Mouse (Mus musculus) gastrocnemius, postnatal 10 days (tissue): Measurements from ENCODE around the gene Endou. TPM values are rescaled to one million over a fixed set of nuclear protein-coding genes. Genes with fewer than 3 reads are reported as not detected.

Experiments
- DNase-seq: peaks from one replicate; pipeline ENCODE4 v3.0.0; 2021; ENCODE audit warnings: mixed read lengths
- total RNA-seq, 2 experiments: library from RNA; stranded (reverse); gene quantifications; 2 replicates each; pipeline ENCODE4 v1.2.3; 2021

Endou gene
- total RNA-seq, 2 experiments from 2014 or later: 0.56 to 0.82 TPM

GRCm38 (mm10) chr15:97727048-97727447, 4.1 kb downstream of the Endou start:
- no peak for DNase-seq

GRCm38 (mm10) chr15:97726310-97726709, 4.8 kb downstream of the Endou start:
- DNase-seq: no peak

GRCm38 (mm10) chr15:97725198-97725785, 5.8 kb downstream of the Endou start:
- no peak for DNase-seq

GRCm38 (mm10) chr15:97724346-97725197, 6.6 kb downstream of the Endou start:
- no peak for DNase-seq

- no peak for DNase-seq
Observed at GRCm38 (mm10) chr15:97723536-97724345, 7.4 kb downstream of the Endou start.

GRCm38 (mm10) chr15:97721008-97721701, 10.0 kb downstream of the Endou start:
- no peak for DNase-seq

GRCm38 (mm10) chr15:97720026-97720675, 11.0 kb downstream of the Endou start:
- DNase-seq: no peak

- DNase-seq: no peak
Observed at GRCm38 (mm10) chr15:97719494-97719893, 11.6 kb downstream of the Endou start.

- DNase-seq: no peak
Observed at GRCm38 (mm10) chr15:97718535-97719155, 12.5 kb downstream of the Endou start.

GRCm38 (mm10) chr15:97717861-97718534, 13.1 kb downstream of the Endou start:
- DNase-seq: peak; percentile 58

- DNase-seq: no peak
Observed at GRCm38 (mm10) chr15:97716782-97717181, 14.4 kb downstream of the Endou start.

GRCm38 (mm10) chr15:97715734-97716133, 15.4 kb downstream of the Endou start:
- no peak for DNase-seq

- DNase-seq: no peak
Observed at GRCm38 (mm10) chr15:97715083-97715482, 16.1 kb downstream of the Endou start.

- DNase-seq: no peak
Observed at GRCm38 (mm10) chr15:97712546-97712945, 18.6 kb downstream of the Endou start.

- no peak for DNase-seq
Observed at GRCm38 (mm10) chr15:97710906-97711305, 20.2 kb downstream of the Endou start.

GRCm38 (mm10) chr15:97705211-97706050, 25.7 kb downstream of the Endou start, which contains the start of gene Rpap3:
Rpap3 (minus strand) TSS chr15:97705825.
- DNase-seq: peak; percentile 87

- no peak for DNase-seq
Observed at GRCm38 (mm10) chr15:97696616-97697015, 34.5 kb downstream of the Endou start.

- DNase-seq: no peak
Observed at GRCm38 (mm10) chr15:97693411-97693810, 37.7 kb downstream of the Endou start.

GRCm38 (mm10) chr15:97684118-97684517, 47.0 kb downstream of the Endou start:
- no peak for DNase-seq

GRCm38 (mm10) chr15:97682053-97682452, 49.1 kb downstream of the Endou start:
- DNase-seq: no peak
